Mouse (Mus musculus) bone marrow macrophage, adult 2 months (primary cell): ENCODE data around the gene Lipc.

ENCODE experiments used
- CTCF ChIP-seq: IDR thresholded peaks from 2 replicates; pipeline ENCODE4 v1.5.1; 2012; ENCODE audit warnings: low read depth, mild to moderate bottlenecking, low read length, moderate library complexity
- POLR2A ChIP-seq: IDR thresholded peaks from 2 replicates; pipeline ENCODE4 v1.6.1; 2012; ENCODE audit warnings: mild to moderate bottlenecking, low read depth, low read length, borderline replicate concordance

- TF ChIP-seq CTCF (no peak), POLR2A (no peak)
These were observed 73.2 kb downstream of the Lipc start for GRCm38 (mm10) chr9:70878823-70879222.
